Mouse (Mus musculus) left cerebral cortex, postnatal 10 days (tissue): ENCODE measurements at regions not wholly inside any gene's neighbourhood (a gene's known extent, or its start where the extent isn't known, plus 50 kb on each side); places are given as distances from the start of the nearest gene placed in this dataset.
"Not testable (repeated sequence)": the region's sequence is repeated elsewhere in the genome, so short reads cannot be mapped to it uniquely, and the experiment has no call there.

Experiments used
- DNase-seq, 2 experiments: peaks; one replicate each; pipeline ENCODE4 v3.0.0; 2021 to 2022; ENCODE audit warnings: low spot score in 2 of 2, mixed read lengths in 1 of 2; ENCODE audit errors: extremely low spot score in 1 of 2
- intact Hi-C: fragments of 180-260 bp; cut with DNase I; formaldehyde crosslinking; loops from one replicate; pipeline ENCODE4 v1.15.1; 2025

GRCm38 (mm10) chr1:64463715-64464290 lies 68.6 kb upstream of the Creb1 start:
- intact Hi-C loops, result loop anchor here (10.0 kb wide), 1 partner anchor 51 kb away; no protein-coding TSS in a partner anchor
- peak in 1 of 2 experiments; percentile 43 for DNase-seq

GRCm38 (mm10) chr1:64461616-64462015 lies 70.8 kb upstream of the Creb1 start:
- DNase-seq, result not testable (repeated sequence)
- intact Hi-C loops, result loop anchor here (10.0 kb wide), 1 partner anchor 53 kb away; no protein-coding TSS in a partner anchor

GRCm38 (mm10) chr1:64457872-64458271 lies 74.6 kb upstream of the Creb1 start:
- intact Hi-C loops, result no loop called here
- no peak for DNase-seq

GRCm38 (mm10) chr1:64449141-64449540 lies 83.3 kb upstream of the Creb1 start:
- intact Hi-C loops, result loop anchor here (5.0 to 10.0 kb wide), 3 partner anchors 144 to 497 kb away; no protein-coding TSS in a partner anchor
- DNase-seq, result no peak

GRCm38 (mm10) chr1:64448090-64448489 lies 84.4 kb upstream of the Creb1 start:
- intact Hi-C loops, result loop anchor here (1.0 to 10.0 kb wide), 4 partner anchors 143 to 684 kb away; no protein-coding TSS in a partner anchor
- peak; percentile 55 to 85 for DNase-seq

GRCm38 (mm10) chr1:64446492-64446891 lies 86.0 kb upstream of the Creb1 start:
- DNase-seq, result no peak
- intact Hi-C loops, result loop anchor here (2.0 to 10.0 kb wide), 4 partner anchors 142 to 778 kb away; no protein-coding TSS in a partner anchor

- DNase-seq, result peak; percentile 84 to 90
- intact Hi-C loops, result loop anchor here (1.0 to 10.0 kb wide), 6 partner anchors 141 to 777 kb away; no protein-coding TSS in a partner anchor
These were observed 86.5 kb upstream of the Creb1 start for GRCm38 (mm10) chr1:64445919-64446318.

GRCm38 (mm10) chr1:64443436-64443835 lies 89.0 kb upstream of the Creb1 start:
- DNase-seq, result no peak
- intact Hi-C loops, result loop anchor here (10.0 kb wide), 2 partner anchors 139 to 409 kb away; no protein-coding TSS in a partner anchor

GRCm38 (mm10) chr1:64442179-64442874 lies 90.1 kb upstream of the Creb1 start:
- intact Hi-C loops, result loop anchor here (10.0 kb wide), 2 partner anchors 138 to 408 kb away; no protein-coding TSS in a partner anchor

GRCm38 (mm10) chr1:64423256-64423655 lies 109.2 kb upstream of the Creb1 start:
- intact Hi-C loops, result no loop called here
- DNase-seq, result no peak

More at GRCm38 (mm10) chr1:64442179-64442874, 90.1 kb upstream of the Creb1 start:
- no peak for DNase-seq

GRCm38 (mm10) chr1:64418567-64418966 lies 113.9 kb upstream of the Creb1 start:
- no peak for DNase-seq
- intact Hi-C loops, result no loop called here

GRCm38 (mm10) chr1:64415906-64416305 lies 116.5 kb upstream of the Creb1 start:
- intact Hi-C loops, result no loop called here
- DNase-seq, result no peak

- intact Hi-C loops, result no loop called here
- no peak for DNase-seq
These were observed 119.3 kb upstream of the Creb1 start for GRCm38 (mm10) chr1:64413181-64413560.

GRCm38 (mm10) chr1:64412481-64413180 lies 119.8 kb upstream of the Creb1 start:
- intact Hi-C loops, result no loop called here
- no peak for DNase-seq

GRCm38 (mm10) chr1:64411851-64412480 lies 120.5 kb upstream of the Creb1 start:
- intact Hi-C loops, result no loop called here
- no peak for DNase-seq

GRCm38 (mm10) chr1:64408807-64409582 lies 123.5 kb upstream of the Creb1 start:
- peak; percentile 19 to 56 for DNase-seq
- intact Hi-C loops, result no loop called here

- intact Hi-C loops, result no loop called here
- no peak for DNase-seq
These were observed 140.9 kb upstream of the Creb1 start for GRCm38 (mm10) chr1:64391525-64391924.

- intact Hi-C loops, result no loop called here
- no peak for DNase-seq
These were observed 151.2 kb upstream of the Creb1 start for GRCm38 (mm10) chr1:64381264-64381663.
